Mouse (Mus musculus): ENCODE measurements around the gene Pkn2.

Gene Pkn2

GRCm38 (mm10) chr3:142881872-142882623, at the start of gene Pkn2:
Gene Pkn2, minus strand, starts transcription at chr3:142882004.
- DNase-seq (ENCODE audit: low read depth): peak; percentile 95

GRCm38 (mm10) chr3:142929906-142930305, 48.1 kb upstream of the Pkn2 start:
- DNase-seq (ENCODE audit: low read depth): no peak

DNA sequence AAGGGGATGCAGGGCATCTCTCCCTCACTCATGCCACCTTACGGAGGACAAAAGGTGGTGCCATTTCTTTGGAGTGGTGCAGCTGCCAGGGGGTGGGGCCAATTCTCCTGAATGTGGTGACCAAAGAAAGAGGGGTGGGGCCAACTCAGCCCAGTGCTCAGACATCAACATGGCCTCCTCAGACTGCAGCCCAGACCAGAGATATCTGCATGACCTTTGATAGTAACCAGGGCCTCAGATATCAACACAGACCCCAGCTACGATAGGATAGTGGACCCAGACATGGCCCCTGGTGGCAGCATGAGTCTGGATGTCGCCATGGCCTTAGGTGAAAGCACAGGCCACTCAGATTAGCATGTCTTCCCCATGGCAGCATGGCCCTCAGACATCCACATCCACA, 45.5 kb upstream of the Pkn2 start:
- DNase-seq (ENCODE audit: low read depth): no peak

DNA sequence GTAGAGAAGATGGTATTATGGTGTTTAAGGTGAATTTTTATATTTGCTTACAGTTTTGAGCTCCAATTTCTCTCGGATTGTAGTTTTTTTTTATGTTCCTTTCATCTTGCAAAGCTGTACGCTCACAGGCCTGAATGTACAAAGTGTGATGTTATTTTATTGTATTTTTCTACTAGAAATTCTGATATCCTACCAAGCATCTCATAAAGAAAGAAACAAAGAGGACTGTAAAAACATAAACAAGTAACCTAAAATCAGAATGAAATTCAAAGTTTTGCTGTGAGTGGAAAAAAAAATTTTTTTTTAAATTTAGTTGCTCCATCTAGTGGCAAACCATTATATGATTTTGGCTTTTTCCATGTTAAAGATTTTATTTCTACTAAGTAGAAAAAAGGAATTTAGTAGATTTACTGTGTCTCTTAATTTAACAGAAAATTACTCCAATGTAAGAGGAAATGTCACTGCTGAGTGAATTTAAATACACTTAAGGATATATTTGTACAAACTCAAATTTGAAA, 43.1 kb upstream of the Pkn2 start:
- no peak for DNase-seq (ENCODE audit: low read depth)

GRCm38 (mm10) chr3:142919070-142919469, 37.3 kb upstream of the Pkn2 start:
- no peak for DNase-seq (ENCODE audit: low read depth)

DNA sequence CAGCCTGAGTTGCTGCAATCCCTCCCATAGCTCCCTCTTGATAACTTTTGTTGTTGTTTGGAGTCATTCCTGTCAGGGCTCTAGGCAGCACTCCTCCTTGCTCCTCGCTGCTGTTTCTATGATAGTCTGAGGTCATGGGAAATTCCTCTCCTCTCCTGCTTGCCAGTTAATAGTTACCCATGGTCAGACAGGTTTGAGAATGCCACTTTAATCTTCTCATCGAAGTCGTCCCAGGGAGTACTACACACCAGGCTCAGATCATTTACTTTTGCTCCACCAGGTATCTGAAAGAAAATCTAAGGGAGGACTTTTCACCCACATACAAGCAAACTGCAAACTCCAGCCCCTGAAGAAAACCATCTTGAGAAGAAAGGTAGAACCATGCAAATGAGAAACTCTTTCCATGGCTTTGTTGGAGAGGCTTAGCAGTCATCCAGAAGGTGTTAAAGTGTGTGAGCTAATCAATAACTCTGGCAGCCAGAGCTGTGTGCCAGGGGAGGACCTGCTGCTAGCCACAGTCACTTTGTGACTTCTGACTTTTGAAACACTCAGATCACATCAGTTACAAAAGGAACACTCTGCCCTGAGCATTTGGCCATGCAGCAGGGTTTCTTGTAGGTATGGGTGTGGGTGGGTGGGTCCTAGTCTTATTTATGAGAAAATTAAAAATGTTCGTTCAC, 36.1 kb upstream of the Pkn2 start:
- DNase-seq (ENCODE audit: low read depth): no peak

DNA sequence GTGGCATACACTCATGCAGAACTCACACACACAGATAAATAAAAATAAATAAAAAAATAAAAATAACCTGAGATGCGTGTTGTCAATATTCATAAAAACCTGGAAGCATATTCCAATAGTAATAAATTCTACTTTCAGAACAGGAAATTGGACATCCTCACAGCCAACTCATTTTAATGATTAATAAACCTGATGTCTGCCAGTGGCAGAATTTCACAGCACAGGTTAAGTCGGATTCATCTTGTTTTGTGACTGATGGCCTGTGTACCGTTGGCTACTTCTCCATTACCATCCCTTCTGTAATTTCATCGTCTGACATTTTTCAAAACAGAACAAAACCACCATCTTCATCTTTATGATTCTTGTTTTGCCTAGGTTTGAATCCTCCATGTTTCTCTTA, 35.4 kb upstream of the Pkn2 start:
- DNase-seq (ENCODE audit: low read depth): no peak

- no peak for DNase-seq (ENCODE audit: low read depth)
Observed at GRCm38 (mm10) chr3:142913295-142913694, 31.5 kb upstream of the Pkn2 start.

- DNase-seq (ENCODE audit: low read depth): no peak
Observed at GRCm38 (mm10) chr3:142899683-142900082, 17.9 kb upstream of the Pkn2 start.

DNA sequence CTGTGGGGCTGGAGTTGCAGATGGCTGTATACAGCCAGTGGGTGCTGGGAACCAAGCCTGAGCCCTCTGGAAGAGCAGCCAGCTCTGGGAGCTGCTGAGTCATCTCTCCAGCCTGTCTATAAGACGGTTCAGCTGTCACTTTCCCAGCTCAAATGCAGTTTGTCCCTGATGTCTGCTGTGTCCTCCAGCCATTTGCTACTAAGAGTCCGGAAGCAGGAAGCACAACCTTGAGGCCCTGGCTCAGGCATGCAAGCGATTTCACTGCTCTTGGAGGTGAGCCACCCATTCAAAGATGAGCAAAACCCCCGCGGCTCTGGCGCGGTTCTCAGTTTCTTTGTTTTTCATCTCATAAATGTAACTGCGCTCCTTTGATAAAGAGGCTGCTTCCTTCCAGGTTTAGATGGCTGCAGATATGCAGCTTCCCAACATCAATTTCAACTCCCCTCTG, 17.2 kb upstream of the Pkn2 start:
- no peak for DNase-seq (ENCODE audit: low read depth)

GRCm38 (mm10) chr3:142890442-142890841, 8.6 kb upstream of the Pkn2 start:
- no peak for DNase-seq (ENCODE audit: low read depth)

- no peak for DNase-seq (ENCODE audit: low read depth)
Observed at GRCm38 (mm10) chr3:142886963-142887362, 5.2 kb upstream of the Pkn2 start.

- DNase-seq (ENCODE audit: low read depth): peak; percentile 48
Observed at GRCm38 (mm10) chr3:142884594-142884993, 2.8 kb upstream of the Pkn2 start.

GRCm38 (mm10) chr3:142881589-142881871, 274 bp downstream of the Pkn2 start:
- no peak for DNase-seq (ENCODE audit: low read depth)

GRCm38 (mm10) chr3:142880790-142881588, 815 bp downstream of the Pkn2 start:
- peak; percentile 45 for DNase-seq (ENCODE audit: low read depth)

GRCm38 (mm10) chr3:142863236-142863635, 18.6 kb downstream of the Pkn2 start:
- DNase-seq (ENCODE audit: low read depth): no peak

- DNase-seq (ENCODE audit: low read depth): peak; percentile 10
Observed at GRCm38 (mm10) chr3:142856832-142857231, 25.0 kb downstream of the Pkn2 start.

DNA sequence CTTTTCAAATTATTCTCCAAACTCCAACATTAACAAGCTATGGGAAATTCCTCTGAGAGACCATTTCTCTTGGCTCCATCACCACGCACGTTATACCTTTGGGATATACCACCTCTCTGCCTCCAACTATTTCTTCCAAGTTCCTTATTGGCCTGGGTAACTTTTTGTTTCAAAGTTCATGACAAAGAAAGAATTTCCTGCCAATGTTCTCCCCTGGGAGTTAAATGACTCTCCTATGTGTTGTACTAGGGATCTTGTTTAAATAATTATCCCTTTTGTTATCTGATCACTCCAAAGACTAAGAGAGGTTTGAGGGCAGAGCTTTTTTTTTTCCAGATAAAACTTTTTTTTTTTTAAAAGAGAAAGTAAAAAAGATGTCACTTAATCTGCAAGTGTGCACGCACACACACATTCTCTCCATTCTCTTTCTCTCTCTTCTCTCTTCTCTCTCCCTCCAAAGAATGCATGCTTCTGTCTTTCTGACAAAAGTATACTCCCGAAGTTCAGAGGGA, 25.8 kb downstream of the Pkn2 start:
- no peak for DNase-seq (ENCODE audit: low read depth)

GRCm38 (mm10) chr3:142852911-142853310, 28.9 kb downstream of the Pkn2 start:
- no peak for DNase-seq (ENCODE audit: low read depth)

- no peak for DNase-seq (ENCODE audit: low read depth)
Observed at GRCm38 (mm10) chr3:142851631-142852030, 30.2 kb downstream of the Pkn2 start.

DNA sequence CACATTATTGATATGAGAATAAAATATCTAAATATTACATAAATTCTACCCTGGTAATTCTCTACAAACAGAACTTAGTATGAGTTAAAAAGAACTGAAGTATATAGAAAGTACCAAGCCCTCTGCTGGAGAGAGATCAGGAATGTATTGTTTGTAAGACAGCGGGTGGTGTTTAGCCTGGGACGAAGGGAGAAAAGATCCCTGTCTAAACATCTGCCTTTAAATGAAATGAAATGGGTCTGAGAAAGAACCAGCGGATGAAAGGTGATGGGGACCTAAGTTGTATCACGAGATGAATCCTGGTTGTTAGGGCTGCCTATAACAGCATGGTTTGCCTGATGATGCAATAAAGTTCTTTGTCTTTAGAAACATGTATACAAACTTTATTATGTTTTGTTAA, 41.8 kb downstream of the Pkn2 start:
- no peak for DNase-seq (ENCODE audit: low read depth)

- peak; percentile 36 for DNase-seq (ENCODE audit: low read depth)
Observed at GRCm38 (mm10) chr3:142834761-142835160, 47.0 kb downstream of the Pkn2 start.

DNA sequence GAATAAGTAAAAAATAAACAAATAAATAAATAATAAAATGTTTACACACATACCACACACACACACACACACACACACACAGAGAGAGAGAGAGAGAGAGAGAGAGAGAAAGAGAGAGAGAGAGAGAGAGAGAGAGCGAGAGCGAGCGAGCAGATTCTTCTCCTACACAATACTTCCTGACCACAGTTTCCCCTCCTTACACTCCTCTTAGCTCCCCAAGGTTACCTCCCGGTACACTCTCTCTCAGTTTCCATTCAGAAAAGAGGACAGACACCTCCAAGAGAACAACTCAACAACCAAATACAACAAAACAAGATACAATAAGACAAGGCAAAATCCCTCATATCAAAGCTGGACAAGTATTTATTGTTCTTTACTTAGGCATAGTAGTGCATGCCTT, 47.8 kb downstream of the Pkn2 start:
- no peak for DNase-seq (ENCODE audit: low read depth)
